Mouse (Mus musculus) retina, embryonic 14.5 days (tissue): ENCODE data around the gene Osbp2.

Source experiments
- DNase-seq: peaks from one replicate; pipeline ENCODE4 v3.0.0-alpha.2; 2015; ENCODE audit warnings: low spot score

Osbp2 gene

GRCm38 (mm10) chr11:3823378-3823777, 40.3 kb downstream of the Osbp2 start:
- DNase-seq: no peak

GRCm38 (mm10) chr11:3817986-3818758, 45.5 kb downstream of the Osbp2 start:
- no peak for DNase-seq

- no peak for DNase-seq
These were observed 47.8 kb downstream of the Osbp2 start for GRCm38 (mm10) chr11:3815951-3816350.

GRCm38 (mm10) chr11:3813340-3813739, 50.4 kb downstream of the Osbp2 start:
- DNase-seq: no peak

GRCm38 (mm10) chr11:3808162-3808561, 55.5 kb downstream of the Osbp2 start:
- DNase-seq: peak; percentile 37

GRCm38 (mm10) chr11:3805362-3805761, 58.3 kb downstream of the Osbp2 start:
- peak; percentile 79 for DNase-seq

- no peak for DNase-seq
These were observed 59.1 kb downstream of the Osbp2 start for GRCm38 (mm10) chr11:3804639-3805038.

- DNase-seq: no peak
These were observed 61.6 kb downstream of the Osbp2 start for GRCm38 (mm10) chr11:3802057-3802456.

GRCm38 (mm10) chr11:3797631-3798215, 66.0 kb downstream of the Osbp2 start:
- DNase-seq: no peak

- no peak for DNase-seq
These were observed 73.0 kb downstream of the Osbp2 start for GRCm38 (mm10) chr11:3790736-3791135.

- DNase-seq: no peak
These were observed 73.8 kb downstream of the Osbp2 start for GRCm38 (mm10) chr11:3789919-3790318.

GRCm38 (mm10) chr11:3786564-3786963, 77.1 kb downstream of the Osbp2 start:
- DNase-seq: peak; percentile 95

- no peak for DNase-seq
These were observed 88.4 kb downstream of the Osbp2 start for GRCm38 (mm10) chr11:3775263-3775644.

GRCm38 (mm10) chr11:3774463-3775262, 89.0 kb downstream of the Osbp2 start:
- peak; percentile 53 for DNase-seq

GRCm38 (mm10) chr11:3773782-3774462, 89.8 kb downstream of the Osbp2 start:
- peak; percentile 40 for DNase-seq

- DNase-seq: no peak
These were observed 90.6 kb downstream of the Osbp2 start for GRCm38 (mm10) chr11:3773136-3773535.

GRCm38 (mm10) chr11:3771348-3771747, 92.4 kb downstream of the Osbp2 start:
- DNase-seq: peak; percentile 38

GRCm38 (mm10) chr11:3767830-3768229, 95.9 kb downstream of the Osbp2 start:
- DNase-seq: no peak

- no peak for DNase-seq
These were observed 96.7 kb downstream of the Osbp2 start for GRCm38 (mm10) chr11:3766964-3767363.

- no peak for DNase-seq
These were observed 99.4 kb downstream of the Osbp2 start for GRCm38 (mm10) chr11:3764352-3764751.

GRCm38 (mm10) chr11:3761775-3762501, 101.8 kb downstream of the Osbp2 start:
- DNase-seq: peak; percentile 44

GRCm38 (mm10) chr11:3761339-3761738, 102.4 kb downstream of the Osbp2 start:
- DNase-seq: peak; percentile 27
